Mouse (Mus musculus) CH12.LX (cell line): ENCODE results near the gene Lrtm1.

Source experiments
- CTCF ChIP-seq, 2 experiments: IDR thresholded peaks in 1 of 2; conservative IDR thresholded peaks in 1 of 2; 2 replicates each; pipeline ENCODE4 v1.5.1; 2011 to 2012; ENCODE audit warnings: low read depth in 2 of 2, low read length in 2 of 2, improper control_type of control experiment in 1 of 2, inconsistent platforms in 1 of 2, mild to moderate bottlenecking in 1 of 2, moderate library complexity in 1 of 2
- ELF1 ChIP-seq: IDR thresholded peaks from 2 replicates; pipeline ENCODE4 v1.6.1; 2014; ENCODE audit warnings: low read depth, mild to moderate bottlenecking, inconsistent platforms, low read length, improper control_type of control experiment
- HCFC1 ChIP-seq: IDR thresholded peaks from 2 replicates; pipeline ENCODE4 v1.6.1; 2012; ENCODE audit warnings: low read depth, mild to moderate bottlenecking, inconsistent platforms, low read length, improper control_type of control experiment
- JUND ChIP-seq: conservative IDR thresholded peaks from 2 replicates; pipeline ENCODE4 v1.6.1; 2011; ENCODE audit warnings: low read depth, low read length, improper control_type of control experiment
- MAX ChIP-seq: IDR thresholded peaks from 2 replicates; pipeline ENCODE4 v1.6.1; 2011; ENCODE audit warnings: low read length, improper control_type of control experiment
- MAZ ChIP-seq: IDR thresholded peaks from 2 replicates; pipeline ENCODE4 v1.6.1; 2012; ENCODE audit warnings: low read depth, mild to moderate bottlenecking, inconsistent platforms, low read length, improper control_type of control experiment, moderate library complexity
- MYC ChIP-seq: IDR thresholded peaks from 2 replicates; pipeline ENCODE4 v1.6.1; 2011; ENCODE audit warnings: low read depth, mild to moderate bottlenecking, improper control_type of control experiment, low read length
- POLR2A ChIP-seq: IDR thresholded peaks from 2 replicates; pipeline ENCODE4 v1.6.1; 2011; ENCODE audit warnings: low read depth, mild to moderate bottlenecking, improper control_type of control experiment, low read length
- RCOR1 ChIP-seq: conservative IDR thresholded peaks from 2 replicates; pipeline ENCODE4 v1.6.1; 2012; ENCODE audit warnings: low read depth, mild to moderate bottlenecking, inconsistent platforms, low read length, improper control_type of control experiment
- USF1 ChIP-seq: IDR thresholded peaks from 2 replicates; pipeline ENCODE4 v1.6.1; 2014; ENCODE audit warnings: low read depth, mild to moderate bottlenecking, inconsistent platforms, low read length, improper control_type of control experiment
- USF2 ChIP-seq: conservative IDR thresholded peaks from 2 replicates; pipeline ENCODE4 v1.6.1; 2011; ENCODE audit warnings: low read depth, low read length, improper control_type of control experiment
- ZMIZ1 ChIP-seq: IDR thresholded peaks from 2 replicates; pipeline ENCODE4 v1.6.1; 2012; ENCODE audit warnings: low read depth, mild to moderate bottlenecking, inconsistent platforms, low read length, improper control_type of control experiment
- ZNF384 ChIP-seq: IDR thresholded peaks from 2 replicates; pipeline ENCODE4 v1.6.1; 2012; ENCODE audit warnings: low read depth, low read length, improper control_type of control experiment, inconsistent platforms

GRCm38 (mm10) chr14:28996569-28996968 lies 21.4 kb upstream of the Lrtm1 start:
- no peak for TF ChIP-seq MYC
- no peak for TF ChIP-seq USF1
- TF ChIP-seq ELF1 = no peak
- no peak for TF ChIP-seq CTCF (conservative IDR thresholded peaks at IDR 0.05 in 1 of 2, IDR thresholded peaks at IDR 0.05 in 1 of 2; ENCODE audit: low read depth in 2 of 2, low read length in 2 of 2)
- TF ChIP-seq ZNF384 = no peak
- TF ChIP-seq MAX = no peak
- no peak for TF ChIP-seq POLR2A
- no peak for TF ChIP-seq JUND
- no peak for TF ChIP-seq MAZ
- no peak for TF ChIP-seq ZMIZ1
- no peak for TF ChIP-seq HCFC1
- TF ChIP-seq RCOR1 = no peak
- no peak for TF ChIP-seq USF2
